Mouse (Mus musculus) adrenal gland, postnatal 36 days (tissue): ENCODE measurements at regions not wholly inside any gene's neighbourhood (a gene's known extent, or its start where the extent isn't known, plus 50 kb on each side); places are given as distances from the start of the nearest gene placed in this dataset.

Experiments used
- DNase-seq, 2 experiments: peaks; one replicate each; pipeline ENCODE4 v3.0.0; 2021; ENCODE audit warnings: mixed read lengths in 1 of 2

- no peak for DNase-seq
These were observed 657.0 kb downstream of the Mecom start for GRCm38 (mm10) chr3:29890764-29891163.

- no peak for DNase-seq
These were observed 657.5 kb downstream of the Mecom start for GRCm38 (mm10) chr3:29890286-29890685.

DNA sequence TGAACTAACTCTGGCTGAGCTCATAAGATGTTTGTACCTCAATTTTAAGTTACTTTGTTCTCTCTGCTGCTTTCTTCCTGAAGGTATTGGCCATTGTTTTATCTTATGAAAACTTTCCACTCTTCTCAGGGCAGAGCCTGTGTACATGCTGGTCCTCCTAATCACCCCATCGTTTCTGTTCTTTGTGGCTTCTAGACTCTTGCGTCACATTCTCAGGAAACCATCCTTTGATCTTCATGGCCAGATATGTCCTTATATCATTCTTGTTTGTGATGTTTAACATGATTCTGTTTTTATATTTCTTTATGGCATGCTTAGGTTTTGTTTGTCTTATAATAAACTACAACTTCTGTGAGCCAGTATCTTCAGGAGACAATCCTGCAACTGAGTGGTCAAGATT lies 658.2 kb downstream of the Mecom start:
- no peak for DNase-seq

DNA sequence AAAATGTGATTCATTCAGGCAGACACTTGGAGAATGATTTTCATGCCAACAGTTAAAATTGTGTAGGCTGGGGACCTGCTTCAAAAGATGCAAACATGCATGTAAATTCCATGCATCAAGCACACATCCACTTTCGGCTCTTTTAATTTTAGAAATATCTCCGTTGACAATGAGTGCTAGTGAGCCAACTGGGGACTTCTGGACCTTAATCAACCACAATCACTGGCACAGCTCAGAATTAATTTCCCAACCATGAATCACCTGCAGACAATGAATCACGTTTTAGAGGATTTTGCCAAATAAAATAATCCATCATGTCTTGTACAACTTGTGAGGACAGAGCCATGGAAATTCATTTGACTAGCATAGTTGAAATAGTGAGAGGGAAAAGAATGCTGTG lies 667.8 kb downstream of the Mecom start:
- DNase-seq: peak in 1 of 2 experiments; percentile 3

DNA sequence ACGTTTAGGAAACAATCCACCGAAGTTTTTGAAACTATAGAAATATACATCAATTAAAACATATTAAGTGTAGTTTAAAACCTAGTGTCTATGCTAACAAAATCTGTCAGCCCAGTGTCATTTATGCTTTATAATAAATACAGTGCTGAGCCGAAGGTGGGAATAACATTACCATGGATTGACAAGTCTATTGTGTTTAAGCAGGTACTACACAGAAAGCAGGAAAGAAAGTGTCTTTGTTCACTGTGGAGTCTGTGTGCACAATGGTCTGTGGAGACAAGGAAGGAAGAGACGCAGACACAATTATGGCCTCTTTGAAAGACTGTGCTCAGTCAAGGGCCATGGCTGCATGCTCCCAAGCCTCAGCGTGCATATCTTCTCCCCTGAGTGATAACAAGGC lies 672.0 kb downstream of the Mecom start:
- DNase-seq: no peak

DNA sequence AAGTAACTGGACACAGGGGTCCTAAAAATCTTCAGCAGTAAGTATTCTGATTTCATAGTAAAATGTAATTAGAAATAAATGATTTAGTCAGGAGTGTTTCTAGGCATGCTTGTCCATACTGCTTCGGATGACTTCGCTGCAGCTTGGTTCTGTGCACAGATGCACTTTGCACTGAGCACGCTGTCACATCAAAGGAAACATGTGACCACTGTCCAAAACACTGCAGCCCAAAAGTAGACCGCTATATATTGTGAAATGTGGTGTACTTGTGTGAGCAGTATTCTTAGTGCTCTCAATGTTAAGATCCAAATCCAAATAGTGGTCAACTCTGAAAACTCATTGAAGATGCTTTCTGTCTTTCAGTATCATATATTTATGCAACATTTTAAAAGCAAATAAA lies 685.4 kb downstream of the Mecom start:
- no peak for DNase-seq

GRCm38 (mm10) chr3:29852465-29852864 lies 695.3 kb downstream of the Mecom start:
- DNase-seq: no peak

DNA sequence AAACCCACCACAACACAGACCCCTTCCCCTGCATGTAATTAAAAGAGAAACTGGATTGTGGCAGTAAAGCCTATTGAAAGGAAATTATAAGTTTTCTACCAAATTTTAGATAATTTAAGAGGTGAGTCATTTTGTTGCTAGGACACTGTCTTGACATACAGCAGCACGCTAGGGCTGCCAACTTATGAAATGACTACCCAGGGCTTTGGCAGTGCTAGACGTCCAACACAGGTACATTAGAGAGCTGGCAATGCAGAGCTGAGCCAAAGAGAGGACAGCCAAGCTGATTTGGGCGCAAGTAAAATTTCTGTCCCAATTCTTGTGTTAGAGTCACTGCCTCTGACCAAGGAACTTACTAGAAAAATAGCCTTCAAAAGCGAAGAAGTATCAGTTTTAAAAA lies 712.4 kb downstream of the Mecom start:
- peak in 1 of 2 experiments; percentile 5 for DNase-seq

DNA sequence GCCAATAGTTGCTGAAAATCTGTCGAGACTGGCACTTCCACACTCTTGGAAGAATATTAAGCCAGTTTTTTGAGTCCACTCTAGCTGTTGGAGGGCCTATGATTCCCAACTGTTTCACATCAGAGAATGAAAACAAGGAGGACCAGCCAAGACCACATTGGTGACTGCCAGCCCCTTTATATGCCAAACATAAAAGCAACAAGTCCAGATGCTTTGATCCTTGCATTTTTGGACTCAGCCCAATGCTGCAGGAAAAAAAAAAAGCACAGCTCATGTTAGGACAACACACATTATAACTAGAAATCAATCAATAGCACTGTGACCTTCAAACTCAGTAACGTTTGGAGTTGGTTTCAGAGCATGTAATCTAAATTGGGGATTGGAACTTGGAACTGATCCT lies 712.9 kb downstream of the Mecom start:
- no peak for DNase-seq

GRCm38 (mm10) chr3:29831346-29831745 lies 716.5 kb downstream of the Mecom start:
- DNase-seq: no peak

GRCm38 (mm10) chr3:29822622-29823370 lies 725.0 kb downstream of the Mecom start:
- DNase-seq: no peak

GRCm38 (mm10) chr3:29816964-29817363 lies 730.8 kb downstream of the Mecom start:
- no peak for DNase-seq

DNA sequence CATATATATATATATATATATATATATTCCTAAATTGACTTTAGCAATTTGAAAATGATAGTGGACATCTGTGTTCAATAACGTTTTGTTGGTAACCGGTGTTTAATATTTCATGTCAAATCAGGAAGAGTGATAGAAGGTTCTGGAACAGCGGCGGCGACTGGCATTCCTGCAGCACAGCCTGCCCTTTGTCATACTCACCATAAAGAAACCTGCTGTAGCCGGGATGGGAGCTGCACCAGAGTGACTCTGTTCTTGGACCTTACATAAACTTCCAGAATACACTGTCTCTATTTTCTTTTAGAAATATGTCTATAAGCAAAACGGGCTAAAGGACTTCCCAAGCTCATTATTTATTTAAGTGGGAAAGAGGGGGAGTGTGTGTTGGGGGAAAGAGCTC lies 731.5 kb downstream of the Egfem1 start:
- no peak for DNase-seq

- DNase-seq: peak in 1 of 2 experiments; percentile 14
These were observed 730.8 kb downstream of the Egfem1 start for GRCm38 (mm10) chr3:29812480-29813240.

DNA sequence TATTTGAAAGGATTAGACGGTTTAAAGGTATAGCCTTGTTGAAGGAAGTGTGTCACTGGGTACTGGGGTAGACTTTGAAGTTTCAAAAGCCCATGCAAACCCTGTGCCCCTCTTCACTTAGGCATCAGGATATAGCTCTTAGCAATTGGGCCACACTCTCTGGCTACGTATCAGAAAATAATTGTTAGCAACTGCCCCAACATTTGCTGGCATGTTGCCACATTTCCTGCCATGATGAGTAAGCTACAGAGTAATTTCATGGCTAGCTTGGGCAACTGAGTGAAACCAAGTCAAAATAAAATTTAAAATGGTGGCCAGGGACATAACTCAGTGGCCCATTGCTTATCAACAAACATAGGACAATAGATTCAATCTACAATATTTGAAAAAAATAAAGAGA lies 724.2 kb downstream of the Egfem1 start:
- peak in 1 of 2 experiments; percentile 1 for DNase-seq

- no peak for DNase-seq
These were observed 721.6 kb downstream of the Egfem1 start for GRCm38 (mm10) chr3:29803456-29803855.

- DNase-seq: no peak
These were observed 719.3 kb downstream of the Egfem1 start for GRCm38 (mm10) chr3:29801081-29801480.

- DNase-seq: no peak
These were observed 692.5 kb downstream of the Egfem1 start for GRCm38 (mm10) chr3:29774365-29774764.

- no peak for DNase-seq
These were observed 689.4 kb downstream of the Egfem1 start for GRCm38 (mm10) chr3:29771194-29771593.

DNA sequence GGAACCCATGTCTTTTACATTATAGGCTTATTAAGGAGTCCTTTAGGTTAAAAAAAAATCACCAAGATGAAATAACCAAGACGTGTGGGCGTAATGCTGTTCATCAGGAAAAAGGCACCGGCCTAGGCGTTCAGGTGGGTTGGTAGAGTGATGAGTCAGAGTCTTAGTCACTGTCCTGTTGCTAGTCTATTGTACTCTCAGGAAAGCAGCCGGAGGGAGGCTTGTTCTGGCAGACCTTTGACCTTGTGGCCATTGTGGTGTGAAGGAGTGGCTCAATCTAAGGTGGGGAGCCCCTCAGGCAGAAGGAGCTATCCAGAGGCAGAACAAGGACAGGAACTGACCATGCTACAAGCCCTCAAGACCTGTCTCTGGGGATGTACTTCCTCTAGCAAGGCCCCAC lies 686.8 kb downstream of the Egfem1 start:
- DNase-seq: no peak

DNA sequence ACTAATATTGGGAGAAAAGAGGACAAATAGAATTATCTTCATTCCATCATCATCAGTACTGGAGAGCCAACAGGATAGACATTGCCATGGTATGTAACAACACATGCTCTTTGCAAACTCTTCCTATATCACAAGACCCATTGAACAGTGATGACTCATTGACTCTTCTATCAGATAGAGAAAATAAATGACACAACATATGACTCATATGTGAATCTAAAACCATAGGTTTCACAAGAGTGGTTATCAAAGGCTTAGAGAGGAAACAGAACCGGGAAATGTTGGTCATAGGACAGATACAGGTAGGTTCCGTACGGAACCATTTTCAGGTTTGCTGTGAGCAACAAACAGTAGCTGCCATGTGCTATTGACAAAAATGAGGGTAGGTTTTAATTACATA lies 682.2 kb downstream of the Egfem1 start:
- no peak for DNase-seq

DNA sequence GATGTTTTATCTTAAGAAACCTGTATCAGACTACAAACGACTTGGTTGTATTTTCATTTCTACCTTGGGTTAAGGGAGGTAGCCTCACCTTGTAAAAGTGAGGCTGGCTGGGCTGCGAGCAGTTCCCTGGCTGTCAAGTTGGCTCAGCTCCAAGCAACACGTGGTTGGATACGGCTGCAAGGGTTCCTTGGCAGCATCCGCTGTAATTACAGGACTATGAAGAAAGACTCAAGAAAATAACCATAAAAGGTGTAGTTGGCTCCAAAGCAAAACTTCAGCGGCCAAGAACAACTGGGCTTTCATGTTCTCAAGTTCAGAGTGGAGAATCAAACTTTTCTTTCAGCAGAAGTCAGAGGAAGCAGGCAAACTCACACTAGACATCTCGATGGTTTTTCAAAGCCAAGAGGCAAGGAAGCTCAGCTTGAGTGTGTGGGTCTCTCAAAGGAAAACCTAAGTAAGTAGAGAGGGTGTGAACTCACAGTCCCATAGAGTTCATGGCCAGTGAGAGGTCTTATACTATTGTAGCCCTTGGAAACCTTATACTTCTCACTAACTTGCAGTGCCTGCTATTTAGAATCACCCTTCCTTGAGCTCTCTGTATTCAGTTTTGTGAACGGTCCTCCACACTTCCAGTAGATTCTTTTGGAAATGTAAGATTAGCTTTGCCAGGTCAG lies 676.1 kb downstream of the Egfem1 start:
- DNase-seq: peak; percentile 37 to 63
